Mouse (Mus musculus) heart, embryonic 11.5 days (tissue): ENCODE measurements around the gene Zbtb48. TPM values are rescaled to one million over a fixed set of nuclear protein-coding genes. Genes with fewer than 3 reads are reported as not detected.

Experiments
- ATAC-seq: fragments of 200-750 bp; cut with Nextera tagmentation; replicated peaks from 2 replicates; pipeline ENCODE4 v1.8.0; 2017; ENCODE audit warnings: moderate library complexity; ENCODE audit not compliant: insufficient number of reproducible peaks, low FRiP score, low TSS enrichment
- H3K27ac ChIP-seq: fragments of 300-500 bp; sonication (generic); 2 replicates; pipeline ENCODE4 v1.5.1; 2014; ENCODE audit warnings: mild to moderate bottlenecking, low read depth, low read length
- H3K27me3 ChIP-seq: fragments of 300-500 bp; sonication (generic); 2 replicates; pipeline ENCODE4 v1.6.1; 2014; ENCODE audit warnings: mild to moderate bottlenecking, low read length, mixed read lengths; ENCODE audit not compliant: control insufficient read depth, insufficient read depth
- H3K36me3 ChIP-seq: fragments of 300-500 bp; sonication (generic); 2 replicates; pipeline ENCODE4 v1.6.1; 2014; ENCODE audit warnings: mild to moderate bottlenecking, low read length, moderate library complexity, mixed read lengths; ENCODE audit not compliant: control insufficient read depth, insufficient read depth
- H3K4me1 ChIP-seq: fragments of 300-500 bp; sonication (generic); 2 replicates; pipeline ENCODE4 v1.6.1; 2014; ENCODE audit warnings: low read length; ENCODE audit not compliant: control insufficient read depth, insufficient read depth
- H3K4me2 ChIP-seq: fragments of 300-500 bp; sonication (generic); 2 replicates; pipeline ENCODE4 v1.6.1; 2014; ENCODE audit warnings: mild to moderate bottlenecking, moderate library complexity
- H3K4me3 ChIP-seq: fragments of 300-500 bp; sonication (generic); 2 replicates; pipeline ENCODE4 v1.5.1; 2014; ENCODE audit warnings: low read depth, low read length
- H3K9ac ChIP-seq: fragments of 300-500 bp; sonication (generic); 2 replicates; pipeline ENCODE4 v1.6.1; 2014; ENCODE audit warnings: mild to moderate bottlenecking, low read depth, low read length, moderate library complexity
- H3K9me3 ChIP-seq: fragments of 300-500 bp; sonication (generic); replicated peaks from 2 replicates; pipeline ENCODE4 v1.6.1; 2016; ENCODE audit warnings: low read length; ENCODE audit not compliant: control insufficient read depth
- WGBS: fragments of 180-500 bp; shearing (Covaris S2); extraction: QIAGEN DNeasy Blood & Tissue Kit; methylation state at CpG from one replicate; pipeline ENCODE4 v1.1.7; 2014; ENCODE audit not compliant: insufficient replicate concordance; 5-methylcytosine and 5-hydroxymethylcytosine counted together
- polyA plus RNA-seq: library from polyadenylated mRNA; unstranded; fragments of >200 nt; fragmentation: Nextera tagmentation; extraction: Ambion mirVana; gene quantifications from 2 replicates; pipeline ENCODE4 v1.2.1, GENCODE M21; 2014

Zbtb48 gene
- polyA plus RNA-seq, 1 experiment from 2014 or later: 12.2 TPM

DNA sequence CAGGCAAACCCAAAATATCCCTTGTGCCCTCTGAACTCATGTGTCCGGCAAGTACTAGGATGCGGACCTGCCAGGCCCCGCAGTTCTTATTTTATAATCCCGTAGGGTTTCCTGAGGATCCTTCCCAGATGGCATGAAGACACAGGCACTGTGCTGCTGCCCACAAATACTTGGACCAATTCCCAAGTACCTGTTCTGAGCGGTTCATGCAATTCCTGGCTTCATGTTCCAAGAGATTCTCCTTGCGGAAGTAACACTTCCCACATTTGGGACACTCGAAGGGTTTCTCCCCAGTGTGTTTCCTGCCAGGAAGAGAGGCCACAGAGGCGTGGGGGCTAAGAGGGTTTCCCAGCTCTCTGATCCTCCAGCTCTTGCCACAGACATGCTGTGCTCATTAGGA is 5.0 kb downstream of the Zbtb48 start:
- peak overlapping the region; percentile 7; the same call in 1 of the 2 replicates for H3K9ac ChIP-seq
- H3K36me3 ChIP-seq: peaks cover 22% of the 10 kb centered on the region
- H3K4me2 ChIP-seq: no peak overlapping the region
- peaks cover 25% of the 10 kb centered on the region for H3K4me1 ChIP-seq
- H3K9me3 ChIP-seq: no peaks in the 10 kb centered on the region
- H3K27ac ChIP-seq: no peak overlapping the region
- H3K27me3 ChIP-seq: no peaks in the 10 kb centered on the region
- H3K4me3 ChIP-seq: no peak overlapping the region
- ATAC-seq: no peak
- 81% methylated on average over 8 of the region's 8 CpGs for WGBS

DNA sequence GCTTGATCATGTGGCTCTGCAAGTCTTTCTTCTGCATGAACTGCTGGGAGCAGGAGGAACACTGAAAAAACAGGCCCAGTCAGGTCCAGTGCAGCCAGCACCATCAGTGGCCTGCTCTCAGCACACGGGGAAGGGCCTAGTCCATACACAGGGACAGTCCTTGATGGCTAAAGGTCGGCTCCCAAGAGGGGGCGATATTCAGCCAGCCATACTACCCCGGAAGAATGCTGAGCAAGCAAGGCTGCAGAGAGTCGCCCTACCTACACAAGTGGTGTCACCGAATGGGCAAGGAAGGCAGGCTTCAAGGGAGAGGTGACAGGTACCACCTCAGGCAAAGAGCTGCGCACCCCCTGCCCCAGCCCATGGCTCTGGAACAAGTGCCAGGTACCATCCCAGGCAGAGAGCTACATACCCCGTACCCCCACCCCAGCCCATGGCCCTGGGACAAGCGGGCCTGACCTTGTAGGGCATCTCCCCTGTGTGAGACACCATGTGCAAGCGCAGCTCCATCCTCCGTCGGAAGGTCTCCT is 5.8 kb downstream of the Zbtb48 start:
- H3K27ac ChIP-seq: no peak overlapping the region
- peaks cover 25% of the 10 kb centered on the region for H3K36me3 ChIP-seq
- 71% methylated on average over 12 of the region's 12 CpGs for WGBS
- no peak overlapping the region for H3K9ac ChIP-seq
- H3K27me3 ChIP-seq: no peaks in the 10 kb centered on the region
- H3K4me3 ChIP-seq: no peak overlapping the region
- no peaks in the 10 kb centered on the region for H3K9me3 ChIP-seq
- peaks cover 23% of the 10 kb centered on the region for H3K4me1 ChIP-seq
- H3K4me2 ChIP-seq: no peak overlapping the region
- no peak for ATAC-seq

DNA sequence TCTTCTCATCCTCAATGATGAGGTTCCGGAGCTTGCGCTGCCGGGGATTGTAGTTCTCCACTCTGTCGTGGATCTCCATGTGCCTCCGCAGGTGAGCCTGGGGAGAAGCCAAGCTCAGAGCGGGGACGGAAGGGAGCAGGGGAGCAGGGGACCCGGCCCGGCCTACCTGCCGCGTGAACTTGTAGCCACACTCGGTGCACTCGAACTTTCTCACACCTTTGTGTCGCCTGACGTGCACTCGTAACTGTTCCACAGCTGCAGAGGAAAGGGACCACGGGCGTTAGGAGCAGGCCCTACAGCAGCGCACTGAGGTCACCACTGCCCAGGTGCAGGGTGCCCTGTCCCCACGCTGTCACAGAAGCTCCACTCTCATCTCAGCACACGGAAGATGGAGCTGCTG is 7.4 kb downstream of the Zbtb48 start:
- peaks cover 6% of the 10 kb centered on the region; the same call in 1 of the 2 replicates for H3K4me1 ChIP-seq

DNA sequence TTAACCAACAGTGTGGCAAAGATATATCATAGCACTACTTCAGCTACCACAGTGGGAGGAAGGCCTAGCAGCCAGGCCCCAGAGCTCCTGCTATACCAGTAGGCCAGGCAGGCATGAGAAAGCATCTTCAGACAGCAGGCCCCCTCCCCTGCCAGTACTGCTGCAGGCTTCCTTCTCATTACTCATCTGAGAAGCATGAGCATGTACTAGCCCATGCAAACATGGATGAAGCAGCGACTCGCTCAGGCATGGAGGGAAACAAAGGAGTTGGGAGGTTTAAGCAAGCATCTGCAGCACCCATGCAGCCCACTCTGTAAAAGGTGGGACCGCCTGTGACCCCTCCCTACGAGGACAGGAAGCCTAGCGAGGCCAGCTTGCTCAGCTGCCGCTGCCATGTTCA is 8.4 kb downstream of the Zbtb48 start:
- Histone ChIP-seq H3K9me3 (no peaks in the 10 kb centered on the region), H3K9ac (no peak overlapping the region), H3K27me3 (no peaks in the 10 kb centered on the region), H3K27ac (no peak overlapping the region), H3K4me3 (no peak overlapping the region), H3K4me2 (no peak overlapping the region), H3K4me1 (no peaks in the 10 kb centered on the region; the same call in 1 of the 2 replicates), H3K36me3 (peaks cover 42% of the 10 kb centered on the region)
- 81% methylated on average over 6 of the region's 6 CpGs for WGBS
- ATAC-seq: no peak

More for the DNA sequence above, 7.4 kb downstream of the Zbtb48 start:
- no peak for ATAC-seq
- no peak overlapping the region for H3K4me3 ChIP-seq
- H3K9me3 ChIP-seq: no peaks in the 10 kb centered on the region
- H3K27me3 ChIP-seq: no peaks in the 10 kb centered on the region
- H3K27ac ChIP-seq: no peak overlapping the region
- H3K9ac ChIP-seq: no peak overlapping the region
- WGBS: 91% methylated on average over 21 of the region's 21 CpGs
- no peak overlapping the region for H3K4me2 ChIP-seq
- peaks cover 35% of the 10 kb centered on the region for H3K36me3 ChIP-seq

DNA sequence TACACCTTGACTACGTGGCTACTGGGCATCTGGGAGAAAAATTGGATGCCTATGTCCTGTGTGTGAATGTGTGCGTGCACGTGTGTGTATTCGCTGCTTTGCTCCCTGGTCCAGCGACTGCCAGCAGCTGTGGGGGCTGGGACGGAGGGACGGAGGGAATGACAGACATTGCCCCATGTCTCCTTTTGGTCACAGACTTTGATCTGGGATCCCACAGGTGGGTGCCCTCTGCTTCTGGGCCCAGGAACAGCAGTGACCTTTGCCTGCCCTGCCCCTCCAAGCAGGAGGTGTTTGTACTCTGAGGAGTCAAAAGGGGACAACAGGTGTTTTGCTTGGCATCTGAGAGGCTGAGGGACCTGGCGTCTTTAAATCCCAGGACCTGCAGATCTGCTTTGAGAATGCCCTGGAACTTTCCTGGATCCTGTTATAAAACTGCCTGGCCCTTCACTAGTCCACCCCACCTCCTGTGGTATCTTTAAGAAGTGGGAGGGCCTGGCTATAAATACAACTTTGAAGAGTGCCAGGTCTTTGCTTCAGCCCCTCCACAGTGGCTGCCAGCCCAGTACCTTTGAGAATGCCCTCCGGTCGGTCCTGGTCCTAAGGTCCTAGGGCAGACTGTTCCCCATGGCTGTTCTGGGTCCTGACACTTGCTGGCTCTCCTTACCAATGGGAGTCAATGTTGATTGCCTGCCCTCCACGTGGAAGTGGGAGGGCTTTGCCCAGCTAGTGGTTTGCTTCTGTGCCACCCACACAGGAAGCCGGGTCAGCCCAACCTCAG is 14.2 kb downstream of the Zbtb48 start:
- Histone ChIP-seq H3K4me2 (peak overlapping the region; percentile 36), H3K36me3 (peaks cover 26% of the 10 kb centered on the region), H3K9ac (0 out of 2 replicates have a peak overlapping the region, but pooled peaks have one; percentile 3), H3K4me3 (no peak overlapping the region), H3K4me1 (peaks cover 36% of the 10 kb centered on the region), H3K27ac (peak overlapping the region; percentile 10; the same call in 1 of the 2 replicates), H3K27me3 (no peaks in the 10 kb centered on the region), H3K9me3 (no peaks in the 10 kb centered on the region)
- 72% methylated on average over 12 of the region's 12 CpGs for WGBS
- no peak for ATAC-seq

DNA sequence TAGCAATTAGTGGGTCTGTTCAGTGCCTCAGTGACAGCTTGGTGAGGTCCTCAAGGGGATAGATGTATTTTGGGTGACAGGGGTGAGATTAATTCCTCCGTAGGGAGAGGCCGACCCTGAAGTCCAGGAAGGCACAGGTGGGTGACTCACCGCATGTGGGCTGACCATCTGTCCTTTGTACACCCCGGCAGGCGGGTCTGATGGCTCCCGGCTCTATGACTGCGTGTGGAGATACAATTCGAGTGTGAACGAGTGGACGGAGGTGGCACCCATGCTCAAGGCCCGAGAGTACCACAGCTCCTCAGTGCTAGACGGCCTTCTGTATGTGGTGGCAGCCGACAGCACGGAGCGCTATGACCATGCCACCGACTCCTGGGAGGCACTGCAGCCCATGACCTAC is 15.4 kb downstream of the Zbtb48 start:
- H3K9ac ChIP-seq: peak overlapping the region; percentile 28; the same call in 1 of the 2 replicates
- peaks cover 23% of the 10 kb centered on the region for H3K36me3 ChIP-seq
- peak overlapping the region; percentile 99 for H3K4me2 ChIP-seq
- no peaks in the 10 kb centered on the region for H3K27me3 ChIP-seq
- 85% methylated on average over 16 of the region's 16 CpGs for WGBS
- no peak overlapping the region for H3K27ac ChIP-seq
- ATAC-seq: no peak
- H3K9me3 ChIP-seq: no peaks in the 10 kb centered on the region
- peaks cover 46% of the 10 kb centered on the region for H3K4me1 ChIP-seq
- H3K4me3 ChIP-seq: peak overlapping the region; percentile 91

DNA sequence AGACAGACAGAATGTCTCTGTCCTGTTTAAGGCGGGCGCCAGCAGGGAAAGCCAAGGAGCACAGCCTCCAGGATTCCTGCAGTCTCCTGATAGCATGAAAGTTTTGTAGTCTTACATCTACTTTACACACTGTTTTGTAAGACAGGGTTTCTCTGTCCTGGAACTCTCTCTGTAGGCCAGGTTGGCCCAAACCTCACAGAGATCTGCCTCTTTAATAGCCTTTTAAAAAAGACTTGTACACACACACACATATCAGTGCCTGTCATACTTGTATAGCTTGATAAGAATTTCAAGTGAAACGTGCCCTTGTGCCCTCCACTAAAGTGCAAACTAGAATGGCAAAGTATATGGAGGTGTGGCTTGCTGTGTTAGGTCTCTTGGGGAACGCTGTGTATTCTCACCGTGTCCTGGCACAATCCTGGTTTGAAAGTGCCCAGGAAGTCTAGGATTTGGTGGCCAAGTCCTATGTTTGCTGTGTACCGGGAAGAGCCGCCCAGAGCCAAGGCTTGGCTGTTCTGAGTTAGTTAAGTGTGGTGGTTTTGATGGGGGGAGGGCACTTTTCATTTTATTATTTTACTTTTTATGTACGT is 16.2 kb downstream of the Zbtb48 start:
- Histone ChIP-seq H3K9me3 (no peaks in the 10 kb centered on the region), H3K4me1 (peaks cover 49% of the 10 kb centered on the region), H3K9ac (peak overlapping the region; percentile 94), H3K27ac (peak overlapping the region; percentile 96), H3K4me2 (peak overlapping the region; percentile 99), H3K36me3 (peaks cover 23% of the 10 kb centered on the region), H3K4me3 (peak overlapping the region; percentile 91), H3K27me3 (no peaks in the 10 kb centered on the region)
- 53% methylated on average over 8 of the region's 8 CpGs for WGBS
- no peak for ATAC-seq

DNA sequence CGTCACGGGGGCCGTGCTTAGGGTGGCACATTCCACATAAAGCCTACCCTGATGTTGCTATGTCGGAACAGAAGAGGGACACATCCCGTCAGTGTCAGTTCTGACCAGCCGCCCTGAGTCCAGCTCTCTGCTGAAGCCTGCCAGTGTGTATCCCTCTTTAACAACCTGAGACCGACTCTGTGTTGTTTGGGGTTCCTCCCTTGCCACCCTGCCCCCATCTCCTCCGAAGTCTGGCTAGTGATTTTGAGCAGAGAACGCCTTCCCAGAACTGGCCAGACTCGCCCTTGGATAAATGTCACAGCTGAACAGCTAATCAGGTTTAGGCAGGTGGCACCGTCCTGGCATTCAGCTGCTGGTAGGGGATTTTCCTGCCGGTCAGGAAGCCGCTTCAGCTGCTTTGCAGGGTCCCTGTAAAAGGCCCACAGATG is 16.8 kb downstream of the Zbtb48 start:
- Histone ChIP-seq H3K27me3 (no peaks in the 10 kb centered on the region), H3K4me2 (peak overlapping the region; percentile 99), H3K27ac (peak overlapping the region; percentile 96), H3K9ac (peak overlapping the region; percentile 94), H3K4me3 (peak overlapping the region; percentile 91), H3K9me3 (no peaks in the 10 kb centered on the region), H3K4me1 (peaks cover 49% of the 10 kb centered on the region), H3K36me3 (peaks cover 19% of the 10 kb centered on the region)
- no peak; the same call in 1 of the 2 replicates for ATAC-seq
- 8% methylated on average over 13 of the region's 13 CpGs for WGBS
